Mouse (Mus musculus) intestine, embryonic 14.5 days (tissue): ENCODE results near the gene Rmdn3. TPM values are rescaled to one million over a fixed set of nuclear protein-coding genes. Genes with fewer than 3 reads are reported as not detected.

Source experiments
- ATAC-seq: fragments of 200-750 bp; cut with Nextera tagmentation; replicated peaks from 2 replicates; pipeline ENCODE4 v1.8.0; 2017; ENCODE audit warnings: low read depth, moderate number of reproducible peaks, moderate TSS enrichment, moderate library complexity; ENCODE audit not compliant: low FRiP score, low TSS enrichment
- DNase-seq: peaks from one replicate; pipeline ENCODE4 v3.0.0-alpha.2; 2018; ENCODE audit warnings: low spot score
- H3K27ac ChIP-seq: fragments of 300-500 bp; sonication (generic); 2 replicates; pipeline ENCODE4 v1.5.1; 2014; ENCODE audit warnings: low read depth, mild to moderate bottlenecking, control low read depth
- H3K27me3 ChIP-seq: fragments of 300-500 bp; sonication (generic); replicated peaks from 2 replicates; pipeline ENCODE4 v1.6.1; 2014; ENCODE audit warnings: low read length, control low read depth; ENCODE audit not compliant: control insufficient read depth, insufficient read depth
- H3K36me3 ChIP-seq: fragments of 300-500 bp; sonication (generic); 2 replicates; pipeline ENCODE4 v1.6.1; 2014; ENCODE audit warnings: low read length, control low read depth; ENCODE audit not compliant: control insufficient read depth, insufficient read depth
- H3K4me1 ChIP-seq: fragments of 300-500 bp; sonication (generic); replicated peaks from 2 replicates; pipeline ENCODE4 v1.6.1; 2014; ENCODE audit warnings: low read length, control low read depth, mixed read lengths; ENCODE audit not compliant: control insufficient read depth, insufficient read depth
- H3K4me2 ChIP-seq: fragments of 300-500 bp; sonication (generic); 2 replicates; pipeline ENCODE4 v1.6.1; 2014; ENCODE audit warnings: low read length
- H3K4me3 ChIP-seq: fragments of 300-500 bp; sonication (generic); 2 replicates; pipeline ENCODE4 v1.5.1; 2014; ENCODE audit warnings: low read depth, low read length, control low read depth, mixed read lengths
- H3K9ac ChIP-seq: fragments of 300-500 bp; sonication (generic); 2 replicates; pipeline ENCODE4 v1.6.1; 2014; ENCODE audit warnings: mild to moderate bottlenecking, low read length
- H3K9me3 ChIP-seq: fragments of 300-500 bp; sonication (generic); 2 replicates; pipeline ENCODE4 v1.6.1; 2016; ENCODE audit warnings: low read length, control low read depth; ENCODE audit not compliant: control insufficient read depth
- WGBS: fragments of 180-500 bp; shearing (Covaris S2); extraction: QIAGEN DNeasy Blood & Tissue Kit; methylation state at CpG from one replicate; pipeline ENCODE4 v1.1.7; 2014; 5-methylcytosine and 5-hydroxymethylcytosine counted together
- polyA plus RNA-seq: library from polyadenylated mRNA; unstranded; fragments of >200 nt; fragmentation: Nextera tagmentation; extraction: Ambion mirVana; gene quantifications from 2 replicates; pipeline ENCODE4 v1.2.1, GENCODE M21; 2014

Gene Rmdn3
- polyA plus RNA-seq, 1 experiment from 2014 or later = 33.6 TPM

DNA sequence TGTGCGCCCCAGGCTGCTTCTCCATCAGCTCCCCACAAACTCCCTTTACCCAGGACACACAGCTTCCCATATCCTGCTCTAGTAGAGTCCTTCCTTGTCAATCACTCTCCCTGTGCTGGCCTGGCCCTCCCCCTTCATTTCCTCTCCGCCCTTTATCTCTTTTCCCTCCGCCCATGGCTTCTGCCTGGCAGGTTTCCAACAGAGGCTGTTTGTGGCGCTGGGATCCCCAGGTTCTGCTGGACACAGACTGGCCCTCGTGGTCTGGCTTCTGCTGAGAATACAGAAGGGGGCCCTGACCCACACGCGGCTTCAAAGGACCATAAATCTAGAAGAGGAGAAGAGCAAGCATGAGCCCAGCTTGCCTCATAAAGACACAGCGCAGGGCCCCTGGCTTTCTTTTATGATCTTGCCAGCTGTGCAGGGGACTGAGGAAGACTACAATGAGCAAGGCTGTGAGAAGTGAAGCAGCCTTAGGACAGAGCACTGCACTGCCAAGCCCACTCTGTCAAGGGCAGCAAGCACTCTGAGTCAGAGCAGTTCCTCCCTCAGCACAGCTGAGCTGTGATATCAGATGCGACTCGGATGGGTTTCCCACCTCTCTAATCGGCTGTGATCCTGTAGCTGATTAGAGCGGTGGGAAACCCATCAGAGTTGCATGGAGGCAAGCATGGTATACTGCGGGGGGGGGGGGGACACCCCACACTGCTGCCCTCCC, 16.2 kb upstream of the Rmdn3 start:
- Histone ChIP-seq H3K4me3 (no peak overlapping the region), H3K9me3 (no peaks in the 10 kb centered on the region), H3K4me2 (peak overlapping the region; percentile 38), H3K4me1 (peaks cover 13% of the 10 kb centered on the region), H3K36me3 (0 out of 2 replicates have a peak, but pooled peaks cover 4% of the 10 kb centered on the region), H3K27me3 (no peaks in the 10 kb centered on the region), H3K9ac (no peak overlapping the region; the same call in 1 of the 2 replicates), H3K27ac (peak overlapping the region; percentile 30; the same call in 1 of the 2 replicates)
- WGBS = 11% methylated on average over 13 of the region's 13 CpGs
- DNase-seq (peak; percentile 76), ATAC-seq (peak; percentile 53)

DNA sequence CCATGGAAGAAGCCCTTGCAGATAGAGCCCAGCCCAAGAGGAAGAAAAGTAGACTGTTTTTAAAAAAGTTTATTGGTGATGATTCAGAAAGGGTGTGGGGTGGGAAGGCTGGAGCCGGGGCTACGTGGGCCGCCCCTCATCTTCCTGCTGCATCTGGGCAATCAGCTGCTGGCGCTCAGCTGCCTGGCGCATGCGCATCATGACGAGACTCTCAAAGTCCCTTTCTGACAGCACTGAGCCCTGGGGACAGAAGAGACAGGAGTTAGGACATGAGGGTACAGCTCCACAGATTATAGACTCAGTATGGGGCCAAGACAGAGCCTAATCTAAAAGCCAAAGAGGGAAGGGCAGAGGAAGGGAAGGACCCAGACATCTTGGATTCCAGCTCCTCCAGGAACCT, 15.6 kb upstream of the Rmdn3 start:
- 0 out of 2 replicates have a peak overlapping the region, but pooled peaks have one; percentile 30 for H3K27ac ChIP-seq
- H3K4me2 ChIP-seq = no peak overlapping the region
- no peak for DNase-seq

DNA sequence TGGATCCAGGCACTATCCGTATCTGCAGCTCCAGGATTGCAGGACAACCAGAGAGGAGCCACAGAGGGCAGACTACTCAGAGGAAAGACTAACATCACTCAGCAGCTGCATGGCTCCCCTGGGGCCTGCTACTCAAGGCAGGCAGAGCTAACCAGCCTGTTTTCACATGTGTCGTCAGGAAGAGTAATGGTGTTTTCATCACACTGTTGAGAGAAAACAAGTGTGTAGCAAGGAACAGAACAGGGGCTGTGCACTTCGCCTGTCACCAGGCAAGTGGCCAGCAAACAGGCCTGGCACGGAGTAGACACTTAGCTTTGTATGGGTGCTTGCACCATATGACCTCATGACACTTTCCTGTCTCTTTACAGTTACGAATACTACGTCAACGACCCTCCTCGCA, 14.7 kb upstream of the Rmdn3 start:
- Histone ChIP-seq H3K4me3 (no peak overlapping the region), H3K27me3 (0 out of 2 replicates have a peak, but pooled peaks cover 3% of the 10 kb centered on the region), H3K36me3 (0 out of 2 replicates have a peak, but pooled peaks cover 3% of the 10 kb centered on the region), H3K9me3 (no peaks in the 10 kb centered on the region), H3K4me1 (peaks cover 17% of the 10 kb centered on the region), H3K9ac (no peak overlapping the region), H3K27ac (no peak overlapping the region), H3K4me2 (no peak overlapping the region)
- no peak for ATAC-seq
- DNase-seq = no peak
- 57% methylated on average over 8 of the region's 8 CpGs for WGBS

More for the DNA sequence above, 15.6 kb upstream of the Rmdn3 start:
- Histone ChIP-seq H3K36me3 (0 out of 2 replicates have a peak, but pooled peaks cover 4% of the 10 kb centered on the region), H3K9ac (no peak overlapping the region; the same call in 1 of the 2 replicates), H3K27me3 (no peaks in the 10 kb centered on the region), H3K9me3 (no peaks in the 10 kb centered on the region), H3K4me3 (no peak overlapping the region), H3K4me1 (peaks cover 13% of the 10 kb centered on the region)
- 83% methylated on average over 7 of the region's 7 CpGs for WGBS
- ATAC-seq = no peak

GRCm38 (mm10) chr2:119170282-119170681, 13.4 kb upstream of the Rmdn3 start:
- ATAC-seq (no peak), DNase-seq (no peak)
- Histone ChIP-seq H3K4me1 (peaks cover 18% of the 10 kb centered on the region), H3K9me3 (no peaks in the 10 kb centered on the region), H3K36me3 (no peaks in the 10 kb centered on the region), H3K4me3 (no peak overlapping the region), H3K27ac (no peak overlapping the region), H3K4me2 (no peak overlapping the region), H3K9ac (no peak overlapping the region), H3K27me3 (peaks cover 13% of the 10 kb centered on the region; the same call in 1 of the 2 replicates)
- 90% methylated on average over 2 of the region's 2 CpGs for WGBS

DNA sequence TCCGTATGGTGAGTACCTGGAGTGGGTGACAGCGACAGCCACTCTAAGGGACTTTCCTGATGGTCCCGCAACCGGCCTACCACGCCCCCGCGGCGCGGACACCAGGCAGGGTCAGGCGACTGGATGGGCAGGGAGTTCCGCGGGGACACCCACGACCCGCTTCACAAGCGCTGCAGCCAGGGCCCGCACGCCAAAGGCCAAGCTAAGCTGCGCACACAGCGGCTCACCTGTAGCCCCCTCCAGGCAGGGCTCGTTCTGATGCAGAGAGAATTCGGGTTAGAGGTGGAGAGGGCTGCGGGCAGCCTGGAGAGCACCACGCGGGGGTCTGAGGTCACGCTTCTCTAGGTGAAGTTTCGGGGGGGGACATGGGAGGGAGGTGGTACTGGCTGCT, 11.0 kb upstream of the Rmdn3 start:
- Histone ChIP-seq H3K4me2 (peak overlapping the region; percentile 99), H3K4me1 (peaks cover 8% of the 10 kb centered on the region), H3K27me3 (peaks cover 13% of the 10 kb centered on the region), H3K27ac (no peak overlapping the region), H3K36me3 (no peaks in the 10 kb centered on the region), H3K4me3 (peak overlapping the region; percentile 56), H3K9ac (peak overlapping the region; percentile 27), H3K9me3 (no peaks in the 10 kb centered on the region)
- ATAC-seq (peak; percentile 12; the same call in 1 of the 2 replicates), DNase-seq (no peak)
- WGBS = 4% methylated on average over 26 of the region's 26 CpGs

DNA sequence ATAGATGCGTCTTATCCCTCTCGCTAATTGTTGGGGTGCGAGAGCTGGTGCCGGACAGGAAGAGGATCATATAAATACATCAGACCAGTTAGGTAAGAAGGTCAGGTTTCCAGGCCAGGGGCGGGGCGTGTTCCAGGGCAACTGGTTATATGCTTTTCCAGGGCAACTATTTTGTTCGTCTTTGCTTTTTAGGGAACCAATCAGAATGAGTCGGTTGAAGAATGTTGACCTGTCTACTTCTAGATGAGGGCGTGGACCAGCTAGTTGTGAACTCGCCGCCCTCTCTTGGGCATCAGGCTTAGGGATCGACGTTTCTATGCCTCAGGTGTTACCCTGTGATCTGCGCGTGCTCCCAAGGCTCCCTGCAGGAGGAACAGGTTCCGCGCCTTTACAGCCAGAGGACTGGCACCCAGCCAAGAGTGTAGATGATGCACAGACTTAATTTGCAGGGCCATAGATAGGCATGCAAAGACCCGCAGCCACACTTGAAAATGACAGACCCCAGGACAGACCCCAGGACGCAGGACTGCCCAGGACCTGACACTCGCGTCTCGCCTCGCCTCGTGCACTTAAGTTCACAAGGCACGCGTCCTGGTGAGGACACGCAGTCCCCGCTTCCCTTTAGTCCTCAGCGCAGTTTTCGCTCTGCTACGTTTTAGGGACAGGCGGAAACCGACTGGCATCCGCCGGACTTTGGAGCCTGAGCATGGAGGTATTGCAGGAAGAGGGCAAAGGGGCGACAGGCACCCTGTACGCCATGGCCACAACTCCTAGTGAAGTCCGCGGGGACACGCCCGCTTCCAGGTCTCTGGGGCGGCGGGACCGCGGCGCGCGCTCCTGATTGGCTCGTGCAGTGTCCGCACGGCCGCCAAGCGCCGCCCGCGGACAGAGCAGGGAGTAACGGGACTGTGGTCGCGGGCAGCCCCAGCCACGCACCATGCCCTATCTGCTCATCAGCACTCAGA, 10.3 kb upstream of the Rmdn3 start, which contains the start of gene Gchfr:
Gene Gchfr (plus strand): TSS at position 873 of the 965 bp plus-strand sequence.
- DNase-seq = peak; percentile 88
- H3K36me3 ChIP-seq = no peaks in the 10 kb centered on the region
- peak; percentile 85 for ATAC-seq

GRCm38 (mm10) chr2:119165401-119165800, 8.6 kb upstream of the Rmdn3 start:
- Histone ChIP-seq H3K4me1 (peaks cover 5% of the 10 kb centered on the region; the same call in 1 of the 2 replicates), H3K27ac (no peak overlapping the region), H3K36me3 (no peaks in the 10 kb centered on the region), H3K27me3 (peaks cover 13% of the 10 kb centered on the region), H3K9me3 (no peaks in the 10 kb centered on the region), H3K4me3 (no peak overlapping the region), H3K9ac (no peak overlapping the region), H3K4me2 (no peak overlapping the region)
- DNase-seq (no peak), ATAC-seq (no peak)

More for the DNA sequence above, 10.3 kb upstream of the Rmdn3 start, which contains the start of gene Gchfr:
- peak within 1 kb of the TSS; percentile 56 for H3K4me3 ChIP-seq
- peak within 1 kb of the TSS; percentile 27 for H3K9ac ChIP-seq
- no peaks in the 10 kb centered on the region for H3K9me3 ChIP-seq
- peaks cover 13% of the 10 kb centered on the region for H3K27me3 ChIP-seq
- H3K4me2 ChIP-seq = peak within 1 kb of the TSS; percentile 99
- peaks cover 5% of the 10 kb centered on the region; the same call in 1 of the 2 replicates for H3K4me1 ChIP-seq
- no peak within 1 kb of the TSS for H3K27ac ChIP-seq
- under 1% methylated on average over 52 of the region's 60 CpGs for WGBS

GRCm38 (mm10) chr2:119163999-119164398, 7.2 kb upstream of the Rmdn3 start:
- Histone ChIP-seq H3K4me1 (peaks cover 5% of the 10 kb centered on the region; the same call in 1 of the 2 replicates), H3K4me3 (no peak overlapping the region), H3K9ac (no peak overlapping the region), H3K27ac (no peak overlapping the region), H3K36me3 (no peaks in the 10 kb centered on the region), H3K27me3 (peaks cover 13% of the 10 kb centered on the region), H3K9me3 (no peaks in the 10 kb centered on the region), H3K4me2 (no peak overlapping the region)
- 82% methylated on average over 4 of the region's 4 CpGs for WGBS
- ATAC-seq = no peak
- no peak for DNase-seq
